Comparison of ENCODE assay signal across 9 mouse cellular contexts in genomic region chr5:137683388-137684293, GRCm38 (mm10). TPM values are rescaled to one million over a fixed set of nuclear protein-coding genes. Genes with fewer than 3 reads are reported as not detected.
A peak's percentile ranks its signal among the peaks of the same experiment; 100 is the strongest.
DNase-seq lines count a peak whose midpoint lies in the region; ATAC-seq lines count a peak whose summit lies in the region.
"Had no signal": no experiment of that assay in that cellular context is flagged by ENCODE, and none has a peak within 500 bp of the region (broad histone marks: within the 10 kb centered on the region; RNA-seq: fewer than 3 reads in every experiment).

No protein-coding gene starts in this region.

- peak overlapping the region; percentile 75 for H3K9ac ChIP-seq in forebrain, embryonic 11.5 days (ENCODE audit: low read length)
- peak overlapping the region; percentile 62 for H3K9ac ChIP-seq in kidney, embryonic 14.5 days (ENCODE audit: low read depth, low read length)

- H3K27ac ChIP-seq in forebrain, embryonic 11.5 days (ENCODE audit: low read depth, low read length): 0 out of 2 replicates have a peak overlapping the region, but pooled peaks have one; percentile 46
- peak overlapping the region; percentile 44; the same call in 1 of the 2 replicates for H3K27ac ChIP-seq in kidney, embryonic 14.5 days (ENCODE audit: low read depth, low read length)
- peak overlapping the region; percentile 90 for H3K27ac ChIP-seq in midbrain, embryonic 10.5 days (replicated peaks)

- intact Hi-C loops in heart, postnatal 14 days (cut with DNase I): loop anchor here (2.0 kb wide), 1 partner anchor 63 kb away; no protein-coding TSS in a partner anchor

- H3K27me3 ChIP-seq in forebrain, embryonic 11.5 days (ENCODE audit: control insufficient read depth, insufficient read depth, low read length): no peaks in the 10 kb centered on the region
- H3K27me3 ChIP-seq in kidney, embryonic 14.5 days (ENCODE audit: control insufficient read depth, insufficient read depth, low read length): no peaks in the 10 kb centered on the region
- peaks cover 18% of the 10 kb centered on the region for H3K27me3 ChIP-seq in midbrain, embryonic 10.5 days (ENCODE audit: low read depth, poor library complexity, severe bottlenecking)

- 15% methylated on average over 28 of the region's 28 CpGs for WGBS in forebrain, embryonic 11.5 days
- 10% methylated on average over 28 of the region's 28 CpGs for WGBS in kidney, embryonic 14.5 days
- WGBS in midbrain, embryonic 10.5 days: 17% methylated on average over 28 of the region's 28 CpGs

- peaks cover 8% of the 10 kb centered on the region; the same call in 1 of the 2 replicates for H3K4me1 ChIP-seq in forebrain, embryonic 11.5 days (replicated peaks; ENCODE audit: control insufficient read depth, insufficient read depth, low read length)
- peaks cover 11% of the 10 kb centered on the region for H3K4me1 ChIP-seq in kidney, embryonic 14.5 days (ENCODE audit: control insufficient read depth, insufficient read depth, low read length)
- H3K4me1 ChIP-seq in midbrain, embryonic 10.5 days: peaks cover 30% of the 10 kb centered on the region

- no peaks in the 10 kb centered on the region for H3K36me3 ChIP-seq in forebrain, embryonic 11.5 days (ENCODE audit: control insufficient read depth, insufficient read depth, low read length)
- no peaks in the 10 kb centered on the region for H3K36me3 ChIP-seq in kidney, embryonic 14.5 days (ENCODE audit: control insufficient read depth, insufficient read depth, low read length)
- peaks cover 36% of the 10 kb centered on the region for H3K36me3 ChIP-seq in midbrain, embryonic 10.5 days

- no peaks in the 10 kb centered on the region for H3K9me3 ChIP-seq in forebrain, embryonic 11.5 days (ENCODE audit: control insufficient read depth, low read length)
- H3K9me3 ChIP-seq in kidney, embryonic 14.5 days (ENCODE audit: control insufficient read depth, low read length): no peaks in the 10 kb centered on the region
- no peaks in the 10 kb centered on the region for H3K9me3 ChIP-seq in midbrain, embryonic 10.5 days (replicated peaks)

- peak; percentile 10; the same call in 1 of the 2 replicates for ATAC-seq in forebrain, embryonic 11.5 days (replicated peaks; ENCODE audit: low FRiP score)
- ATAC-seq in kidney, embryonic 14.5 days (ENCODE audit: low FRiP score, low TSS enrichment): 0 out of 2 replicates have a peak, but pooled peaks have one; percentile 3

- DNase-seq in heart, adult 11 months: peak; percentile 95
- no peak for DNase-seq in heart, postnatal 14 days
- peak; percentile 73 for DNase-seq in MEL-GATA-1-ER (ENCODE audit: extremely low read depth, low read depth)
- no peak for DNase-seq in forebrain, embryonic 11.5 days (ENCODE audit: low spot score)
- peak; percentile 23 for DNase-seq in midbrain, embryonic 10.5 days (ENCODE audit: low spot score)
- peak; percentile 56 for DNase-seq in thymus, postnatal 14 days
- DNase-seq in layer of hippocampus, postnatal 36 days: no peak

- peak overlapping the region; percentile 69 for H3K4me3 ChIP-seq in forebrain, embryonic 11.5 days (ENCODE audit: low read depth, low read length)
- H3K4me3 ChIP-seq in kidney, embryonic 14.5 days (ENCODE audit: low read length): peak overlapping the region; percentile 74
- H3K4me3 ChIP-seq in midbrain, embryonic 10.5 days: peak overlapping the region; percentile 82

- peak overlapping the region; percentile 89 for H3K4me2 ChIP-seq in forebrain, embryonic 11.5 days (ENCODE audit: low read depth, low read length, severe bottlenecking)
- peak overlapping the region; percentile 87 for H3K4me2 ChIP-seq in kidney, embryonic 14.5 days (replicated peaks; ENCODE audit: low read depth, low read length)

RNA-seq across cellular contexts. Expression of gene Agfg2, which starts 0.9 kb away (rescaled TPM):
- 10 to 100 TPM; 13.0 to 13.9 TPM for total RNA-seq in heart, postnatal 14 days (2021)
- 23.5 and 26.0 TPM in 2 replicates for polyA plus RNA-seq in forebrain, embryonic 11.5 days (2014; fragmentation: Nextera tagmentation; extraction: Ambion mirVana)
- polyA plus RNA-seq in kidney, embryonic 14.5 days (2014; fragmentation: Nextera tagmentation; extraction: Ambion mirVana): 14.4 and 14.8 TPM in 2 replicates
- polyA plus RNA-seq in midbrain, embryonic 10.5 days (2016; fragmentation: Nextera tagmentation; extraction: Ambion mirVana): 27.2 and 28.8 TPM in 2 replicates
- 10 to 100 TPM; 57.7 to 61.1 TPM for total RNA-seq in layer of hippocampus, postnatal 36 days (2021)

RNA-seq across cellular contexts. Expression of gene Irs3, which starts 38.1 kb away (rescaled TPM):
- under 1 TPM; 0.15 to 0.57 TPM for total RNA-seq in heart, postnatal 14 days (2021)
- 0.25 TPM in 1 of 2 replicates, not detected in the other for polyA plus RNA-seq in forebrain, embryonic 11.5 days (2014; fragmentation: Nextera tagmentation; extraction: Ambion mirVana)
- 0.43 and 0.84 TPM in 2 replicates for polyA plus RNA-seq in kidney, embryonic 14.5 days (2014; fragmentation: Nextera tagmentation; extraction: Ambion mirVana)
- polyA plus RNA-seq in midbrain, embryonic 10.5 days (2016; fragmentation: Nextera tagmentation; extraction: Ambion mirVana): 0.36 and 0.48 TPM in 2 replicates
- under 1 TPM; 0.15 to 0.28 TPM for total RNA-seq in layer of hippocampus, postnatal 36 days (2021)
- total RNA-seq: common myeloid progenitor, adult 5-6 weeks had no signal

RNA-seq across cellular contexts. Expression of gene Sap25, which starts 42.5 kb away (rescaled TPM):
- 1 to 10 TPM; 4.2 to 4.4 TPM for total RNA-seq in heart, postnatal 14 days (2021)
- polyA plus RNA-seq in forebrain, embryonic 11.5 days (2014; fragmentation: Nextera tagmentation; extraction: Ambion mirVana): 9.3 and 10.7 TPM in 2 replicates
- polyA plus RNA-seq in kidney, embryonic 14.5 days (2014; fragmentation: Nextera tagmentation; extraction: Ambion mirVana): 9.3 and 10.1 TPM in 2 replicates
- polyA plus RNA-seq in midbrain, embryonic 10.5 days (2016; fragmentation: Nextera tagmentation; extraction: Ambion mirVana): 7.7 and 7.8 TPM in 2 replicates
- 10 to 100 TPM; 10.1 to 13.3 TPM for total RNA-seq in layer of hippocampus, postnatal 36 days (2021)

RNA-seq across cellular contexts. Expression of gene Gm20605, which starts 54.7 kb away (rescaled TPM):
- 1 to 10 TPM; 6.6 to 8.5 TPM for total RNA-seq in heart, postnatal 14 days (2021)
- 9.9 and 15.3 TPM in 2 replicates for polyA plus RNA-seq in forebrain, embryonic 11.5 days (2014; fragmentation: Nextera tagmentation; extraction: Ambion mirVana)
- 5.7 and 12.5 TPM in 2 replicates for polyA plus RNA-seq in kidney, embryonic 14.5 days (2014; fragmentation: Nextera tagmentation; extraction: Ambion mirVana)
- 14.0 and 15.4 TPM in 2 replicates for polyA plus RNA-seq in midbrain, embryonic 10.5 days (2016; fragmentation: Nextera tagmentation; extraction: Ambion mirVana)
- total RNA-seq in layer of hippocampus, postnatal 36 days (2021): 10 to 100 TPM; 18.6 to 23.9 TPM

RNA-seq across cellular contexts. Expression of gene Lrch4, which starts 54.7 kb away (rescaled TPM):
- total RNA-seq in heart, postnatal 14 days (2021): 10 to 100 TPM; 22.6 to 23.0 TPM
- 29.8 and 38.0 TPM in 2 replicates for polyA plus RNA-seq in forebrain, embryonic 11.5 days (2014; fragmentation: Nextera tagmentation; extraction: Ambion mirVana)
- polyA plus RNA-seq in kidney, embryonic 14.5 days (2014; fragmentation: Nextera tagmentation; extraction: Ambion mirVana): 37.6 and 43.2 TPM in 2 replicates
- polyA plus RNA-seq in midbrain, embryonic 10.5 days (2016; fragmentation: Nextera tagmentation; extraction: Ambion mirVana): 27.2 and 32.7 TPM in 2 replicates
- total RNA-seq in layer of hippocampus, postnatal 36 days (2021): 10 to 100 TPM; 21.8 to 25.3 TPM

Comparison
In these comparisons a context has a peak if more than half of its experiments do, and no peak if none do; other contexts are left out.
1. DNase-seq: peak in heart, adult 11 months (single experiment), MEL-GATA-1-ER (single experiment), midbrain, embryonic 10.5 days (single experiment) and thymus, postnatal 14 days (single experiment); none in heart, postnatal 14 days (0 of 2), forebrain, embryonic 11.5 days (single experiment) and layer of hippocampus, postnatal 36 days (0 of 2).
2. Peak in every context shown above with its lines, with median percentiles within 50 percentile points of each other: H3K27ac ChIP-seq and H3K4me3 ChIP-seq.